Mouse (Mus musculus) spleen, adult 2 months (tissue): ENCODE measurements at regions not wholly inside any gene's neighbourhood (a gene's known extent, or its start where the extent isn't known, plus 50 kb on each side); places are given as distances from the start of the nearest gene placed in this dataset.

Experiments
- DNase-seq, 2 experiments: peaks; one replicate each; pipeline versions ENCODE4 v3.0.0 to v3.0.0-alpha.2; 2012 to 2021; ENCODE audit warnings: low spot score in 2 of 2, low read depth in 1 of 2
- H3K27ac ChIP-seq: fragments of 200-500 bp; 2 replicates; pipeline ENCODE4 v1.5.1; 2012; ENCODE audit warnings: low read length, inconsistent platforms; ENCODE audit not compliant: insufficient read depth
- H3K27me3 ChIP-seq: fragments of 200-500 bp; 2 replicates; pipeline ENCODE4 v1.6.1; 2012; ENCODE audit warnings: mild to moderate bottlenecking, moderate library complexity, low read length, inconsistent platforms; ENCODE audit not compliant: control insufficient read depth, insufficient read depth
- H3K36me3 ChIP-seq: fragments of 200-500 bp; 2 replicates; pipeline ENCODE4 v1.6.1; 2012; ENCODE audit warnings: mild to moderate bottlenecking, low read length, inconsistent platforms; ENCODE audit not compliant: control insufficient read depth, insufficient read depth
- H3K4me1 ChIP-seq: fragments of 200-500 bp; 2 replicates; pipeline ENCODE4 v1.6.1; 2011; ENCODE audit warnings: inconsistent platforms; ENCODE audit not compliant: control insufficient read depth, insufficient read depth, insufficient read length
- H3K4me3 ChIP-seq: fragments of 200-500 bp; 2 replicates; pipeline ENCODE4 v1.5.1; 2011; ENCODE audit warnings: mild to moderate bottlenecking, inconsistent platforms; ENCODE audit not compliant: insufficient read depth, insufficient read length; ENCODE audit errors: extremely low read depth
- CTCF ChIP-seq: fragments of 200-500 bp; IDR thresholded peaks from 2 replicates; pipeline ENCODE4 v1.5.1; 2011; ENCODE audit warnings: mild to moderate bottlenecking, inconsistent platforms; ENCODE audit not compliant: insufficient read depth, insufficient read length, insufficient replicate concordance; ENCODE audit errors: extremely low read depth
- POLR2A ChIP-seq: fragments of 200-500 bp; IDR thresholded peaks from 2 replicates; pipeline ENCODE4 v1.6.1; 2011; ENCODE audit warnings: low read depth, low read length, inconsistent platforms
- WGBS: fragments of 180-500 bp; shearing (Covaris S2); methylation state at CpG from one replicate; pipeline ENCODE4 v1.1.7; 2018; 5-methylcytosine and 5-hydroxymethylcytosine counted together

GRCm38 (mm10) chr3:9354756-9355155 is 255.1 kb downstream of the Zfp704 start:
- Histone ChIP-seq H3K36me3 (no peaks in the 10 kb centered on the region), H3K27me3 (no peaks in the 10 kb centered on the region), H3K4me3 (no peak overlapping the region), H3K27ac (no peak overlapping the region), H3K4me1 (no peaks in the 10 kb centered on the region)
- DNase-seq: no peak
- no peak for TF ChIP-seq POLR2A
- TF ChIP-seq CTCF: no peak
- 91% methylated on average over 11 of the region's 11 CpGs for WGBS

GRCm38 (mm10) chr3:9352251-9352650 is 257.6 kb downstream of the Zfp704 start:
- TF ChIP-seq CTCF: no peak
- TF ChIP-seq POLR2A: no peak
- Histone ChIP-seq H3K27ac (no peak overlapping the region), H3K4me3 (no peak overlapping the region), H3K27me3 (peaks cover 5% of the 10 kb centered on the region), H3K4me1 (no peaks in the 10 kb centered on the region), H3K36me3 (no peaks in the 10 kb centered on the region)
- DNase-seq: no peak
- 84% methylated on average over 7 of the region's 7 CpGs for WGBS

- peaks cover 3% of the 10 kb centered on the region for H3K4me1 ChIP-seq
- no peak for DNase-seq
- TF ChIP-seq CTCF: no peak
- no peak for TF ChIP-seq POLR2A
- H3K27me3 ChIP-seq: peaks cover 10% of the 10 kb centered on the region
- H3K36me3 ChIP-seq: no peaks in the 10 kb centered on the region
- no peak overlapping the region for H3K27ac ChIP-seq
- no peak overlapping the region for H3K4me3 ChIP-seq
- 40% methylated on average over 4 of the region's 4 CpGs for WGBS
Observed at GRCm38 (mm10) chr3:9349822-9350221, 260.1 kb downstream of the Zfp704 start.

GRCm38 (mm10) chr3:9347446-9347860 is 262.4 kb downstream of the Zfp704 start:
- Histone ChIP-seq H3K4me1 (peaks cover 3% of the 10 kb centered on the region), H3K27me3 (peaks cover 10% of the 10 kb centered on the region), H3K36me3 (no peaks in the 10 kb centered on the region), H3K4me3 (peak overlapping the region; percentile 18; the same call in 1 of the 2 replicates), H3K27ac (no peak overlapping the region)
- WGBS: 38% methylated on average over 15 of the region's 15 CpGs
- no peak for DNase-seq
- TF ChIP-seq POLR2A (no peak), CTCF (no peak)

GRCm38 (mm10) chr3:9346857-9347445 is 262.9 kb downstream of the Zfp704 start:
- peak overlapping the region; percentile 39; the same call in 1 of the 2 replicates for H3K4me3 ChIP-seq
- no peak overlapping the region for H3K27ac ChIP-seq
- H3K4me1 ChIP-seq: peaks cover 3% of the 10 kb centered on the region
- DNase-seq: no peak
- H3K27me3 ChIP-seq: peaks cover 10% of the 10 kb centered on the region
- H3K36me3 ChIP-seq: no peaks in the 10 kb centered on the region
- no peak for TF ChIP-seq CTCF
- TF ChIP-seq POLR2A: no peak
- WGBS: 4% methylated on average over 27 of the region's 27 CpGs

GRCm38 (mm10) chr3:9346356-9346755 is 263.5 kb downstream of the Zfp704 start:
- Histone ChIP-seq H3K4me1 (peaks cover 3% of the 10 kb centered on the region), H3K27ac (no peak overlapping the region), H3K4me3 (no peak overlapping the region), H3K27me3 (peaks cover 10% of the 10 kb centered on the region), H3K36me3 (no peaks in the 10 kb centered on the region)
- no peak for TF ChIP-seq POLR2A
- no peak for DNase-seq
- WGBS: 17% methylated on average over 13 of the region's 13 CpGs

- H3K36me3 ChIP-seq: no peaks in the 10 kb centered on the region
- H3K4me3 ChIP-seq: no peak overlapping the region
- TF ChIP-seq CTCF (no peak), POLR2A (no peak)
- peaks cover 10% of the 10 kb centered on the region for H3K27me3 ChIP-seq
- no peak for DNase-seq
- no peak overlapping the region for H3K27ac ChIP-seq
- 31% methylated on average over 9 of the region's 9 CpGs for WGBS
- peaks cover 3% of the 10 kb centered on the region for H3K4me1 ChIP-seq
Observed at GRCm38 (mm10) chr3:9345885-9346284, 264.0 kb downstream of the Zfp704 start.

GRCm38 (mm10) chr3:9343586-9343985 is 266.3 kb downstream of the Zfp704 start:
- TF ChIP-seq CTCF (no peak), POLR2A (no peak)
- Histone ChIP-seq H3K36me3 (no peaks in the 10 kb centered on the region), H3K27me3 (peaks cover 10% of the 10 kb centered on the region), H3K4me3 (no peak overlapping the region), H3K4me1 (peaks cover 12% of the 10 kb centered on the region), H3K27ac (no peak overlapping the region)
- WGBS: 52% methylated on average over 4 of the region's 4 CpGs
- DNase-seq: no peak
